8 mouse cellular contexts compared by ENCODE assay signal in genomic region chr11:115071015-115071551, GRCm38 (mm10). TPM values are rescaled to one million over a fixed set of nuclear protein-coding genes. Genes with fewer than 3 reads are reported as not detected.
DNase-seq lines count a peak whose midpoint lies in the region; ATAC-seq and TF ChIP-seq lines count a peak whose summit lies in the region.

No protein-coding gene starts in this region.

- H3K27ac ChIP-seq in gastrocnemius, adult 2 months: peak overlapping the region; percentile 46
- H3K27ac ChIP-seq in forebrain, embryonic 11.5 days (ENCODE audit: low read depth, low read length): no peak overlapping the region

- no peaks in the 10 kb centered on the region for H3K36me3 ChIP-seq in forebrain, embryonic 11.5 days (ENCODE audit: control insufficient read depth, insufficient read depth, low read length)

- 6% methylated on average over 9 of the region's 9 CpGs for WGBS in forebrain, embryonic 11.5 days

- DNase-seq in gastrocnemius, adult 2 months: no peak
- no peak for DNase-seq in gastrocnemius, postnatal 10 days
- DNase-seq in ES-CJ7 (ENCODE audit: low read depth, low spot score): peak; percentile 90
- DNase-seq in forebrain, embryonic 11.5 days (ENCODE audit: low spot score): no peak
- DNase-seq in mesoderm, embryonic 11.5 days (ENCODE audit: low read depth, low spot score): peak; percentile 65
- DNase-seq in B cell, adult 2 months: no peak
- no peak for DNase-seq in right cerebral cortex, postnatal 14 days

- H3K9ac ChIP-seq in forebrain, embryonic 11.5 days (ENCODE audit: low read length): no peak overlapping the region; the same call in 1 of the 2 replicates

- H3K9me3 ChIP-seq in forebrain, embryonic 11.5 days (ENCODE audit: control insufficient read depth, low read length): no peaks in the 10 kb centered on the region

- H3K4me1 ChIP-seq in forebrain, embryonic 11.5 days (replicated peaks; ENCODE audit: control insufficient read depth, insufficient read depth, low read length): peaks cover 7% of the 10 kb centered on the region; the same call in 1 of the 2 replicates

- H3K4me3 ChIP-seq in gastrocnemius, adult 2 months: peak overlapping the region; percentile 21; the same call in 1 of the 2 replicates
- H3K4me3 ChIP-seq in forebrain, embryonic 11.5 days (ENCODE audit: low read depth, low read length): no peak overlapping the region

- no peak for ATAC-seq in forebrain, embryonic 11.5 days (replicated peaks; ENCODE audit: low FRiP score)
- no peak for ATAC-seq in inflammation-experienced regulatory T-cells, adult 6 months

- H3K27me3 ChIP-seq in forebrain, embryonic 11.5 days (ENCODE audit: control insufficient read depth, insufficient read depth, low read length): no peaks in the 10 kb centered on the region

- H3K4me2 ChIP-seq in forebrain, embryonic 11.5 days (ENCODE audit: low read depth, low read length, severe bottlenecking): peak overlapping the region; percentile 3; the same call in 1 of the 2 replicates

- intact Hi-C loops in gastrocnemius, adult 2 months (cut with DNase I): no loop called here

- TF ChIP-seq CTCF in gastrocnemius, adult 2 months (IDR thresholded peaks at IDR 0.05): no peak

RNA-seq across cellular contexts. Expression of gene Cd300e, which starts 9.1 kb away (rescaled TPM):
- total RNA-seq in gastrocnemius, adult 2 months (2021): not detected
- not detected for total RNA-seq in gastrocnemius, postnatal 10 days (2021)
- polyA plus RNA-seq in forebrain, embryonic 11.5 days (2014; fragmentation: Nextera tagmentation; extraction: Ambion mirVana): not detected in 2 replicates
- polyA plus RNA-seq in inflammation-experienced regulatory T-cells, adult 6 months (2017; shearing (Covaris generic)): under 1 TPM in 1 of 3 experiments, not detected in 2; 0.34 TPM

RNA-seq across cellular contexts. Expression of gene Rab37, which starts 20.1 kb away (rescaled TPM):
- total RNA-seq in gastrocnemius, adult 2 months (2021): under 1 TPM; 0.17 to 0.36 TPM
- total RNA-seq in gastrocnemius, postnatal 10 days (2021): under 1 TPM; 0.21 to 0.77 TPM
- polyA plus RNA-seq in forebrain, embryonic 11.5 days (2014; fragmentation: Nextera tagmentation; extraction: Ambion mirVana): 0.83 and 0.98 TPM in 2 replicates
- polyA plus RNA-seq in inflammation-experienced regulatory T-cells, adult 6 months (2017; shearing (Covaris generic)): 100 to 1,000 TPM; 106 to 231 (median 206) TPM

RNA-seq across cellular contexts. Expression of gene Cd300ld3, which starts 22.9 kb away (rescaled TPM):
- 1 to 10 TPM in 1 of 2 experiments, not detected in 1; 2.0 TPM for total RNA-seq in gastrocnemius, adult 2 months (2021)
- 1 to 10 TPM; 2.4 to 3.7 TPM for total RNA-seq in gastrocnemius, postnatal 10 days (2021)
- not detected in 2 replicates for polyA plus RNA-seq in forebrain, embryonic 11.5 days (2014; fragmentation: Nextera tagmentation; extraction: Ambion mirVana)
- polyA plus RNA-seq in inflammation-experienced regulatory T-cells, adult 6 months (2017; shearing (Covaris generic)): not detected

RNA-seq across cellular contexts. Expression of gene Cd300ld5, which starts 33.5 kb away (rescaled TPM):
- total RNA-seq in gastrocnemius, adult 2 months (2021): 1 to 10 TPM in 1 of 2 experiments, under 1 TPM in 1; 0.92 to 1.3 TPM
- total RNA-seq in gastrocnemius, postnatal 10 days (2021): 1 to 10 TPM; 1.4 to 4.7 TPM
- polyA plus RNA-seq in forebrain, embryonic 11.5 days (2014; fragmentation: Nextera tagmentation; extraction: Ambion mirVana): not detected in 2 replicates
- not detected for polyA plus RNA-seq in inflammation-experienced regulatory T-cells, adult 6 months (2017; shearing (Covaris generic))

RNA-seq across cellular contexts. Expression of gene Cd300ld4, which starts 44.3 kb away (rescaled TPM):
- total RNA-seq in gastrocnemius, adult 2 months (2021): under 1 TPM; 0.73 to 0.92 TPM
- total RNA-seq in gastrocnemius, postnatal 10 days (2021): under 1 TPM in 1 of 2 experiments, not detected in 1; 0.43 TPM
- polyA plus RNA-seq in forebrain, embryonic 11.5 days (2014; fragmentation: Nextera tagmentation; extraction: Ambion mirVana): not detected in 2 replicates
- polyA plus RNA-seq in inflammation-experienced regulatory T-cells, adult 6 months (2017; shearing (Covaris generic)): not detected

Comparison
In these comparisons a context has a peak if more than half of its experiments do, and no peak if none do; other contexts are left out.
1. DNase-seq: peak in ES-CJ7 (single experiment) and mesoderm, embryonic 11.5 days (single experiment); none in gastrocnemius, adult 2 months (single experiment), gastrocnemius, postnatal 10 days (single experiment), forebrain, embryonic 11.5 days (single experiment), B cell, adult 2 months (0 of 2) and right cerebral cortex, postnatal 14 days (single experiment).